Mouse (Mus musculus): ENCODE data around the gene Elfn2. TPM values are rescaled to one million over a fixed set of nuclear protein-coding genes. Genes with fewer than 3 reads are reported as not detected.
A peak's percentile ranks its signal among the peaks of the same experiment; 100 is the strongest.

Elfn2 gene
- polyA plus RNA-seq, 1 experiment from 2014 or later = 0.07 TPM

DNA sequence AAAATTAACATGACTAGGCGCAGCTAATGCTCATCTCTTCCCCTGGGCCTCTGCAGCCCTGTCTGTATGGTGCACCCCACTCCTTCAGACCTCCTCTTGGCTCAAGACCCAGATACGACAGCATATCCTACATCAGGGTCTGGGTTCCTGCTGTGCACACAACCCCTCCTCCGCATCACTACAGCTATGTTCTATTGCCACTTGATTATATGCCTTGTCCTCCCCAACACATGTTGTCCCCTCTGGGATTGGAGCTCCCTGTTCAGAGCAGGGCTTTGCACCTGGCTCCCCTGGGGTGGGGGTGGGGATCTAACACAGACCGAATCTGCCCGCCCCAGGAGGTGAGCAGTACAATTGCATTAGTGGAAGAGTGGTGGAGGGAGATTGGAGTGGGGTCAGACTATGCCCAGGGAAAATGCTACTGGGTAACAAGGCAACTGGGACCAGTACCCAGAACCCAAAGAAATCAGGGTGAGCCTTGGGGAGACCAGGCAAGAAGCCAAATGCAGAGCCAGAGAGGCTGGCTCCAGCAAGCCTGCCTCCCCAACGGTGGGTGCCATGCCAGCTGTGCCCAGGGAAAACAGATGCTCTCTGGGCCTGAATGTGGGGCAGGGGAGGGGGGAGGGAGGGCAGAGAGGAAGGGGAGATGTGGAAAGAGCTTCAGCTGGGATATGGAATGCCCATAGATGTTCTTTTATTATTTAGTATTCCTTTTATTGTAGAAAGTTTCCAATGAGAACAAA, 32.2 kb upstream of the Elfn2 start:
- ATAC-seq (ENCODE audit: low FRiP score, low TSS enrichment) = no peak
- Histone ChIP-seq H3K4me2 (replicated peaks; ENCODE audit: low read depth, low read length) (no peak overlapping the region), H3K4me1 (ENCODE audit: insufficient read depth, low read length) (no peaks in the 10 kb centered on the region), H3K36me3 (ENCODE audit: insufficient read depth, low read length) (no peaks in the 10 kb centered on the region), H3K9me3 (ENCODE audit: low read length) (no peaks in the 10 kb centered on the region), H3K9ac (replicated peaks; ENCODE audit: low read length) (no peak overlapping the region), H3K27me3 (ENCODE audit: insufficient read depth, low read length) (no peaks in the 10 kb centered on the region), H3K4me3 (ENCODE audit: low read length) (no peak overlapping the region), H3K27ac (ENCODE audit: low read length) (no peak overlapping the region)
- WGBS = 69% methylated on average over 6 of the region's 6 CpGs

DNA sequence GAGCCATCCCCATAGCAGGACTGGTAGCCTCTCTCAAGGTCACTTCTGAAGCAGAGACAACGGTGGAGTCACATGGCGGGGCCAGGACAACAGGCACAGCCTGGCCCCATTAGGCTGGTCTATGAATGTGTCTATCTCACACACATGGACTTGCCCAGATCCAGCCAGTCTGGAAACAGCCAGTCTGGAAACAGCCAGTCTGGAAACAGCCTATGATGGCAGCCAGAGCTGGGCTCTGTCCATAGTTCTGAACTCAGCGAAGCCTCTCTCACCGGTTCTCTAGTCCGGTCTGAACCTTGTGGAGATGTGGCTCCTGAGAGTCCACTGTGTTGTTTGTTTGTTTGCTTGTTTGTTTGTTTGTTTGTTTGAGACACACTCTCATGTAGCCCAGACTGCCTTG, 31.3 kb upstream of the Elfn2 start:
- no peak overlapping the region for H3K4me3 ChIP-seq (ENCODE audit: low read length)
- H3K9ac ChIP-seq (replicated peaks; ENCODE audit: low read length) = no peak overlapping the region
- no peaks in the 10 kb centered on the region for H3K36me3 ChIP-seq (ENCODE audit: insufficient read depth, low read length)
- H3K4me2 ChIP-seq (replicated peaks; ENCODE audit: low read depth, low read length) = no peak overlapping the region
- no peaks in the 10 kb centered on the region for H3K4me1 ChIP-seq (ENCODE audit: insufficient read depth, low read length)
- WGBS = 38% methylated on average over 5 of the region's 5 CpGs
- no peaks in the 10 kb centered on the region for H3K9me3 ChIP-seq (ENCODE audit: low read length)
- 0 out of 2 replicates have a peak, but pooled peaks have one; percentile 36 for ATAC-seq (ENCODE audit: low FRiP score, low TSS enrichment)
- no peaks in the 10 kb centered on the region for H3K27me3 ChIP-seq (ENCODE audit: insufficient read depth, low read length)
- H3K27ac ChIP-seq (ENCODE audit: low read length) = no peak overlapping the region

DNA sequence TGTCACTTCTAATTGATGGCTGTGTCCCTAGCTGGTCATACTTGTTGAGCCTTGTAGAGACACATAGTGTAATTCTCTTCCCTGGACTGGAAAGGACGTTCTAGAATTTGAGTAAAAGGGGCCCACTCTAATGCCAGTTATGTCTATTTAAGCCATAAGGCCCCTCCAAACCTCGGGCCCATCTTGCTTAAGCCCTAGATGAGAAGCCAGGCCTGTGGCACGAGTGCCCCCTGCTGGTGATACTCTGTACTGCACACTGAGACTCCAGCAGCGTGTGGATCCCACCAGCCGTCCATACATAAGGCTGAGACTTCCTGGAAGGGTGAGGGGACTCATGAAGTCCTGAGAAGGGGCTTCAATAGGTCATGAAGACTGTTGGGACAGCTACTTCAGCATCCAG, 25.6 kb upstream of the Elfn2 start:
- H3K4me3 ChIP-seq (ENCODE audit: low read length) = no peak overlapping the region
- no peak overlapping the region for H3K27ac ChIP-seq (ENCODE audit: low read length)
- H3K36me3 ChIP-seq (ENCODE audit: insufficient read depth, low read length) = no peaks in the 10 kb centered on the region
- no peaks in the 10 kb centered on the region for H3K27me3 ChIP-seq (ENCODE audit: insufficient read depth, low read length)
- 0% methylated on average over 5 of the region's 5 CpGs for WGBS
- H3K9me3 ChIP-seq (ENCODE audit: low read length) = peaks cover 4% of the 10 kb centered on the region; the same call in 1 of the 2 replicates
- H3K9ac ChIP-seq (replicated peaks; ENCODE audit: low read length) = no peak overlapping the region
- H3K4me1 ChIP-seq (ENCODE audit: insufficient read depth, low read length) = no peaks in the 10 kb centered on the region
- no peak for ATAC-seq (ENCODE audit: low FRiP score, low TSS enrichment)
- no peak overlapping the region for H3K4me2 ChIP-seq (replicated peaks; ENCODE audit: low read depth, low read length)

DNA sequence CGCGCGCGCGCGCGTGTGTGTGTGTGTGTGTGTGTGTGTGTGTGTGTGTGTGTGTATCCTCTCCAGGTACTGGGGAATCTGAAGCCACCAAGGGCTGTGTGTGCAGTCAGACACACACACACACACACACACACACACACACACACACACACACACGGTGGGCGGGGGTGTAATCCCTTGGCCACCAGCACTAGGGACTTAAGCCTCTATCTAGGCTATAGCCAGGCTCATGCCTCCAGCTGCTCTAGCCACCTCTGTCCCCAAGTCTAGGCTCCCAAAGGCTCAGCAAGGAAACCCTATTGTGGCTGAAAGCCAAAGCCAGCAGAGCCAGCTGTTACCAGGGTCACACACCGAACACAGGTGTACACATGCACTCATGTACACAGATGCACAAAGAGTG, 24.3 kb upstream of the Elfn2 start:
- no peak overlapping the region for H3K4me3 ChIP-seq (ENCODE audit: low read length)
- ATAC-seq (ENCODE audit: low FRiP score, low TSS enrichment) = no peak
- peaks cover 1% of the 10 kb centered on the region for H3K4me1 ChIP-seq (ENCODE audit: insufficient read depth, low read length)
- H3K4me2 ChIP-seq (replicated peaks; ENCODE audit: low read depth, low read length) = no peak overlapping the region
- no peak overlapping the region for H3K9ac ChIP-seq (replicated peaks; ENCODE audit: low read length)
- peaks cover 4% of the 10 kb centered on the region; the same call in 1 of the 2 replicates for H3K9me3 ChIP-seq (ENCODE audit: low read length)
- no peaks in the 10 kb centered on the region for H3K36me3 ChIP-seq (ENCODE audit: insufficient read depth, low read length)
- H3K27me3 ChIP-seq (ENCODE audit: insufficient read depth, low read length) = no peaks in the 10 kb centered on the region
- 75% methylated on average over 3 of the region's 10 CpGs for WGBS
- H3K27ac ChIP-seq (ENCODE audit: low read length) = no peak overlapping the region

DNA sequence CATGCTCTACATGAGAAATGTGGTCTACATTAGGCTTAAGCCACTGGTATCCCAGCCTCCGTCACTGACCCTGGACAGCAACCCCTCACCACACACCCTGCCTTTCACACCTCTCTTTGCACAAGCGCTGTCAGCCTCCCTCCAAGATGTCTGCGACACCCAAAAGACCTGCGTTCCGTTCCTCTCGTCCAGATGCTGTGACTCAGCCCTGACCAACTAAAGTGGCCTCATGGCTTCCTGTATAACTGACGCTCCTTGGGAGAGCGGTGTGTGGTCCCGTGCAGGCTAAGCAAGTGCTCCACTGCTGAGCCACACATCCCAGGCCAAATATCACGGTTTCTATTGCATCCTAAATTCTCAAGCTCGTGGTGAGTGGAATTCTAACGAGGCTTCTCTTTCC, 22.1 kb upstream of the Elfn2 start:
- no peak for ATAC-seq (ENCODE audit: low FRiP score, low TSS enrichment)
- Histone ChIP-seq H3K27ac (ENCODE audit: low read length) (no peak overlapping the region), H3K9ac (replicated peaks; ENCODE audit: low read length) (no peak overlapping the region), H3K36me3 (ENCODE audit: insufficient read depth, low read length) (no peaks in the 10 kb centered on the region), H3K9me3 (ENCODE audit: low read length) (peaks cover 4% of the 10 kb centered on the region; the same call in 1 of the 2 replicates), H3K4me3 (ENCODE audit: low read length) (no peak overlapping the region), H3K4me2 (replicated peaks; ENCODE audit: low read depth, low read length) (no peak overlapping the region), H3K27me3 (ENCODE audit: insufficient read depth, low read length) (no peaks in the 10 kb centered on the region), H3K4me1 (ENCODE audit: insufficient read depth, low read length) (peaks cover 21% of the 10 kb centered on the region)
- whole genome bisulfite sequencing = 55% methylated on average over 12 of the region's 12 CpGs

DNA sequence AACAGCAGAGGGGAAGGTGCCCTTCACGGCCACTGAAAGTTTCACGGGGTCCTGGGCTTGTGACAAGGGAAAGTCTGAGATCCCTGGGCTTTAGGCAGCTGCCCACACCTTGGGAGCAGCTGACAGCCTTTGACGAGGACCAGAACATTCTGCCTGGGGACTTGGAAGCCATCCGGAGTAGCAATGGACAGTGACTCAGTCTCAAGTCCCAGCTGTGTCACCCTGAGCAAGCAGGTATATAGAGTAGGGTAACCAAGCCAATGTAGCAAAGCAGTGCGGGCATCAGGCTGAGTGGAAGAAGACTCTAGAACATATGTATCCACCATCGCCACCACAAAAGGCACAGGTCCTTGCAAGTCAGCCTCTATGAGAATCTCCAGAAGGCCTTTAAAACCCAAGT, 18.6 kb upstream of the Elfn2 start:
- WGBS = 32% methylated on average over 6 of the region's 6 CpGs
- ATAC-seq (ENCODE audit: low FRiP score, low TSS enrichment) = no peak; the same call in 1 of the 2 replicates
- H3K4me1 ChIP-seq (ENCODE audit: insufficient read depth, low read length) = peaks cover 28% of the 10 kb centered on the region
- H3K4me3 ChIP-seq (ENCODE audit: low read length) = no peak overlapping the region
- peaks cover 4% of the 10 kb centered on the region; the same call in 1 of the 2 replicates for H3K9me3 ChIP-seq (ENCODE audit: low read length)
- no peak overlapping the region for H3K27ac ChIP-seq (ENCODE audit: low read length)
- H3K9ac ChIP-seq (replicated peaks; ENCODE audit: low read length) = no peak overlapping the region
- no peaks in the 10 kb centered on the region for H3K36me3 ChIP-seq (ENCODE audit: insufficient read depth, low read length)
- no peak overlapping the region for H3K4me2 ChIP-seq (replicated peaks; ENCODE audit: low read depth, low read length)
- H3K27me3 ChIP-seq (ENCODE audit: insufficient read depth, low read length) = no peaks in the 10 kb centered on the region

DNA sequence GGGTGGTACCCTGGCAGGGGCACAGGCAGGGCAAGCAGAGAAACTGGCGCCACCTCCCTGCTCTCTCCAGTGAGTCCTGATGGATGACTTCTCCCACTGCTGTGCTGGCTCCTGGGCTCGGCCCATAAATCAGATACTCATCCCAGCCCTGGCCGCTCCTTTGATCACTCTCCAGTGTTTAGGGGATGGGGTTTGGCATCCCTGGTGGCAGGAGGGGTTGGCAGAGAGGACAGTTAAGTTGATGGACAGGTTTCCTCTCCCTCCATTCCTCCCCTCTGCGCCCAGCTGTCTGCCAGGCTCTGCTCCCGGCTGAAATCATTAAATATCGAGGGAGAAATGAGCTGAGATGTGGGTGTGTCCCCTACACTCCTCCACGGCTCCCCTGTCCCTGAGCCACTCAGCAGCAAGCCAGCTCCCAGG, 18.1 kb upstream of the Elfn2 start:
- Histone ChIP-seq H3K4me1 (ENCODE audit: insufficient read depth, low read length) (peaks cover 28% of the 10 kb centered on the region), H3K27me3 (ENCODE audit: insufficient read depth, low read length) (no peaks in the 10 kb centered on the region; the same call in 1 of the 2 replicates), H3K9ac (replicated peaks; ENCODE audit: low read length) (no peak overlapping the region), H3K36me3 (ENCODE audit: insufficient read depth, low read length) (no peaks in the 10 kb centered on the region), H3K4me2 (replicated peaks; ENCODE audit: low read depth, low read length) (no peak overlapping the region), H3K27ac (ENCODE audit: low read length) (no peak overlapping the region), H3K4me3 (ENCODE audit: low read length) (no peak overlapping the region), H3K9me3 (ENCODE audit: low read length) (peaks cover 4% of the 10 kb centered on the region; the same call in 1 of the 2 replicates)
- 6% methylated on average over 7 of the region's 7 CpGs for WGBS
- ATAC-seq (ENCODE audit: low FRiP score, low TSS enrichment) = peak; percentile 94

DNA sequence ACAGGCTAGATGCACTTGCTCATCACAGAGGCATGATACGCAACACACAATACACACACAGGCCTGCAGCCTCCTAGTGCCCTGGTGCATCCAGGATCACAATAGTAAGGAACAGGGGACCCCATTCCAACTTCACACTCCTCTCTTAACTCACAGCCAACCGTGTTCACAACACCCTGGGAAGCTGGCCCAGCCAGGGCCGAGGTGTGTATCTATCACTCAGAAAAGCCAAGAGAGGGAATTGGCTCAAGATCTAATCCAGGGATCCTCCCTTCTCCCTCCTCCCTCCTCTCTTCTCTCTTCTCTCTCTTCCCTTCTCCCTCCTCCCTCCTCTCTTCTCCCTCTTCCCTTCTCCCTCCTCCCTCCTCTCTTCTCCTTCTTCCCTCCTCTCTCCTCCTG, 17.6 kb upstream of the Elfn2 start:
- peak overlapping the region; percentile 28 for H3K4me2 ChIP-seq (replicated peaks; ENCODE audit: low read depth, low read length)
- no peaks in the 10 kb centered on the region; the same call in 1 of the 2 replicates for H3K27me3 ChIP-seq (ENCODE audit: insufficient read depth, low read length)
- peaks cover 4% of the 10 kb centered on the region; the same call in 1 of the 2 replicates for H3K9me3 ChIP-seq (ENCODE audit: low read length)
- H3K4me1 ChIP-seq (ENCODE audit: insufficient read depth, low read length) = peaks cover 28% of the 10 kb centered on the region
- WGBS = 35% methylated on average over 3 of the region's 3 CpGs
- no peaks in the 10 kb centered on the region for H3K36me3 ChIP-seq (ENCODE audit: insufficient read depth, low read length)
- ATAC-seq (ENCODE audit: low FRiP score, low TSS enrichment) = no peak
- H3K9ac ChIP-seq (replicated peaks; ENCODE audit: low read length) = no peak overlapping the region
- no peak overlapping the region for H3K27ac ChIP-seq (ENCODE audit: low read length)
- H3K4me3 ChIP-seq (ENCODE audit: low read length) = no peak overlapping the region

DNA sequence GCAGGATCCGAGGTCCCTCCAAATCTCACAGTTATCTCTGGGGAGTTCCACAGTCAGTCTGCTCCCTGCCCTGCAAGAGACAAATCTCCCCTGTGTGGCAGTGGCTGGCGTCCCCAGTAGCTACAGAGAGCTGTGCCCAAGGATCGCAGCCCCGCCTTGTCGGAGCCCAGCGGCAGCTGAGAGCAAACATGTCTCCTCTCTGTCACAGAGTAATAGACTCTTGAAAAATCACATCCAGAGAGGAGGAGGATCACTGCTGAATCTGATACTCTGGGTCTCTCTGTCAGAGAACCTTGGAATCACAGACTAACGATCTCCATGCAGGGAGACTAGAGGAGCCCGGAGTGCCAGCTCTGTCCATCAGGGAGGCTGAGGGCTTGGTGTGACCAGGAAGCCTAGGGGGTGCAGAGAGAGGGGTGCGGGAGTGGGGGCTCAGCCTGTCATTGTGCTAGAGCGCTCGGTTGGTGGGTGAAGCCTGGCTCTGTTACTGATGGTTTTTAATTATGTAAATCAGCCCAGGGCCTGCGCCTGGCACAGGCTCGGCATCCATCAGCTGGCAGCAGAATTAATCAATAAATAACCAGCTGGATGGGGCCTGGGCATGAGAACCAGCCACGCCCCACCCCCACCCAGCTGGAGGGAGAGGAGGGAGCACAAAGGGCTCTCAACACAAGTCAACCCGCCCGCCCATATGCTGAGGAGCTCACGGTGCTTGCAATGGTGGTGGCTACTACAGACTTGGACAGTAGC, 17.0 kb upstream of the Elfn2 start:
- H3K27me3 ChIP-seq (ENCODE audit: insufficient read depth, low read length) = no peaks in the 10 kb centered on the region; the same call in 1 of the 2 replicates
- WGBS = 21% methylated on average over 17 of the region's 17 CpGs
- H3K9me3 ChIP-seq (ENCODE audit: low read length) = peaks cover 4% of the 10 kb centered on the region; the same call in 1 of the 2 replicates
- no peak overlapping the region for H3K9ac ChIP-seq (replicated peaks; ENCODE audit: low read length)
- H3K27ac ChIP-seq (ENCODE audit: low read length) = peak overlapping the region; percentile 31; the same call in 1 of the 2 replicates
- ATAC-seq (ENCODE audit: low FRiP score, low TSS enrichment) = peak; percentile 30
- H3K36me3 ChIP-seq (ENCODE audit: insufficient read depth, low read length) = no peaks in the 10 kb centered on the region
- H3K4me1 ChIP-seq (ENCODE audit: insufficient read depth, low read length) = peaks cover 28% of the 10 kb centered on the region
- no peak overlapping the region for H3K4me3 ChIP-seq (ENCODE audit: low read length)
- peak overlapping the region; percentile 28 for H3K4me2 ChIP-seq (replicated peaks; ENCODE audit: low read depth, low read length)

DNA sequence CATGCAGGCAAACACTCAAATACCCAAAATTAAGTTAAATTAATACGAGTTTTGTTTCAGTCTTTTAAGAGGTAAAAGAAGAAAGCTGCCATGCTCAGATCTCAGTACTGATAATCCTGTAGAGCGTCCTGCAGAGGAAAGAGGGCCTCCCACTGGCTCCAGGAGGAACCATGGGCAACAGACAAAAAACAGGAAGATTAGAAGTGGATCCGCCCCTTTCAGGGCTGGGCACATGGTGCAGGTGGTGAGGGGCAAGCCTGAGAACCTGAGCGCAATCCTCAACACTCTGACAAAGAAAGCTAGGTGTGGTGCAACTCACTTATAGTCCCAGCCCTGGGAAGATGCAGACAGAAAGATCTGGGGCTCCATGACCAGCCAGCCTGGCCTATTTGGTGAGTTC, 13.3 kb upstream of the Elfn2 start:
- WGBS = 76% methylated on average over 4 of the region's 4 CpGs
- no peak overlapping the region for H3K27ac ChIP-seq (ENCODE audit: low read length)
- no peaks in the 10 kb centered on the region for H3K36me3 ChIP-seq (ENCODE audit: insufficient read depth, low read length)
- H3K4me3 ChIP-seq (ENCODE audit: low read length) = no peak overlapping the region
- H3K9me3 ChIP-seq (ENCODE audit: low read length) = no peaks in the 10 kb centered on the region
- peaks cover 2% of the 10 kb centered on the region; the same call in 1 of the 2 replicates for H3K27me3 ChIP-seq (ENCODE audit: insufficient read depth, low read length)
- H3K9ac ChIP-seq (replicated peaks; ENCODE audit: low read length) = no peak overlapping the region
- H3K4me2 ChIP-seq (replicated peaks; ENCODE audit: low read depth, low read length) = no peak overlapping the region
- H3K4me1 ChIP-seq (ENCODE audit: insufficient read depth, low read length) = peaks cover 17% of the 10 kb centered on the region
- no peak for ATAC-seq (ENCODE audit: low FRiP score, low TSS enrichment)

All from kidney, embryonic 16.5 days (tissue).